Mouse (Mus musculus) megakaryocyte-erythroid progenitor cell, adult 5-6 weeks (primary cell): ENCODE measurements around the gene Ccr4. TPM values are rescaled to one million over a fixed set of nuclear protein-coding genes. Genes with fewer than 3 reads are reported as not detected.
"Not testable (repeated sequence)": the region's sequence is repeated elsewhere in the genome, so short reads cannot be mapped to it uniquely, and the experiment has no call there.

Experiments used
- ATAC-seq: replicated peaks from 2 replicates; pipeline ENCODE4 v1.8.0; 2016; ENCODE audit warnings: mild to moderate bottlenecking, inconsistent platforms; ENCODE audit not compliant: severe bottlenecking, poor library complexity, low FRiP score, low TSS enrichment
- total RNA-seq, 2 experiments: library from RNA; stranded (forward) in 1 of 2; stranded (reverse) in 1 of 2; fragments of 200-1000, 215-1000 nt in 1 of 2; fragments of >200 nt in 1 of 2; fragmentation: Nextera tagmentation in 1 of 2; gene quantifications; 2 replicates each; pipeline ENCODE4 v1.2.3; 2014 to 2017

Ccr4 gene
- total RNA-seq, 2 experiments from 2014 or later: not detected

DNA sequence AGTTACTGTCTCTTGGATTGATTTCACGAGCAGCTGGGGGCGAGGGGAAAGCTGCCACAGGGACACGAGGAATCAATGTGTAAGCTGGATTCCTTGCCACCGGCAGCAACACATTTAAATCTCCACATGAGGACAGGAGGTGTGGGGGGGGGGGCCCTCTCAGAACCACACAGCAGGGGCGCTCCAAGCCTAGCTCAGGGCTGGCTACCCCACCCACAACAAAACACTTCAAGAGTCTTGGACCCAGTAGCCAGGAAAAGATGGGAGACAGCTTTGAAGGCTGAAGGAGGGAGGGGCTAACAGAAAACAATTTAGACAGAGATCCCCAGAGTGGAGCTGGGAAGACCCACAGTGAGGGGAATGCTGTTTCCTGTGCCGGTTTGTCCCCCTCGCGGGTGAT is 21.2 kb upstream of the Ccr4 start:
- ATAC-seq: no peak

GRCm38 (mm10) chr9:114525073-114525633 is 20.4 kb upstream of the Ccr4 start:
- no peak for ATAC-seq

GRCm38 (mm10) chr9:114522501-114522900 is 17.8 kb upstream of the Ccr4 start:
- no peak for ATAC-seq

DNA sequence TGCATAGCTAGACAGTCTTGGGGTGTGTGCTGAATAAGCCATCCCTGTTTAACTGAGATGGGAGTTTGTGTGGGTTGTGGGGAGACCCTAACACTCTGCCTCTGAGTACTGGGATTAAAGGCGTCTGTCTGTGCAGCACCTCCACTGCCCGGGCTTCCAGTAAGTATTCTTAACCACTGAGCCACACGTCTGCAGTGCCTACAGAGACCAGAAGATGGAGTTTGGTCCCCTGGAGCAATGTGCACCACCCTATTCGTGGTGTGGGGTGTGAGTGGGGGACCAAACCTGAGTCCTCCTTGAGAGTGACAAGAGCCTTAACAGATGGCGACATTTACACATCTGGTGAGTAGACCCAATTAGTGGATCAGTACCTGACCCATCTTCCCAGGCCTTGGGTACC is 17.3 kb upstream of the Ccr4 start:
- ATAC-seq: no peak

- not testable (repeated sequence) for ATAC-seq
These were observed 15.8 kb upstream of the Ccr4 start for GRCm38 (mm10) chr9:114520529-114520928.

DNA sequence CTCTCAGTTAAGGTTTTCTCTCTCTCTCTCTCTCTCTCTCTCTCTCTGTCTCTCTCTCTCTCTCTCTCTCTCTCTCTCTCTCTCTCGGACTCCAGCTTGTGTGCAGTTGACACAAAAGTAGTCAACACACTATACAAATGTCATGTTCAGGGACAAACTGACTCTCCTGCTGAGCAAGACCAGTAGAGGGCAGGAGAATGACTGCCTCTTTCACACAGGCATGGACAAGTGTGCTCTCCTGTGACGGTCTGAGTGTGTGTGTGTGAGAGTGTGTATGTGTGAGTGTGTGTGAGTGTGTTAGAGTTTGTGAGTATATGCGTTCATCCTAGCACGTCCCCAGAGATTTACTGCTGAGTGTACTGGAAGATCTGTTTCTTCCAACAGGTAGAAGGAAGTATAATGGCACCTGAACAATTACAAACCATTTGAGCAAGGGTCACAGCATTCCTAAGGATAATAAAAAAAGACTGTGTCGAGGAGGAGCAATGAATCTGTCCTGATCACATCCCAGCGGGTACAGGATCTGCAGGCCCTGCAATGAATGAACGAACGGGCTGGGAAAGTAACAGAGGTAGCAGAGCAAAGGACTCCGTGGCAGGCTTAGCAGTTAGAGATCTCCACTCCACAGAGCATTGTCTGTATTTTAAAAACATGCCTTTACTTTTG is 14.2 kb upstream of the Ccr4 start:
- no peak for ATAC-seq

DNA sequence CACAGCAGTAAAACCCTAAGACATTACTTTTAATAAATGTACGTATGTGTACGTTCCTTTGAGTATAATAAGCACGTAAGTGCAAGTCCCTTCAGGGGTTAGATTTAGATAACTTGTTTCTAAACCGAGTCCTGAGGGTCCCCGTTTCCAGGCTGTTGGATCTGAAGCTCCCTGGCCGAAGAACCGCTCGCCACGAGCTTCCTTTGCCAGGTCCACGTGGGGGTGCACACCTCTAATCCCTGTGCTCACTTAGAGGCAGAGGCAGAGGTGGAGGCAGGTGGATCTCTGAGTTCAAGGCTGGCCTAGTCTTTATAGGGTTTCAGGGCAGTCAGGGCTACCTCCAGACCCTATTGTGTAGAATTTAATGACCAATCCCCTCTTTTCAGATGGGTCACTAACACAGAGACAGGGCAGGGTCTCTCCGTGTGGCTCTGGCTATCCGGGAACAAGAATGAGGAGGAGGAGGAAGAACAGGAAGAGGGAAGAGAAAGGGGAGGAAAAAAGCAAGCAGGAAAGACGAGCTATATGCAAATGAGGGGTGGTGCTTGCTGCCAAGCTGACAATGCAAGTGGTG is 13.3 kb upstream of the Ccr4 start:
- ATAC-seq: no peak

DNA sequence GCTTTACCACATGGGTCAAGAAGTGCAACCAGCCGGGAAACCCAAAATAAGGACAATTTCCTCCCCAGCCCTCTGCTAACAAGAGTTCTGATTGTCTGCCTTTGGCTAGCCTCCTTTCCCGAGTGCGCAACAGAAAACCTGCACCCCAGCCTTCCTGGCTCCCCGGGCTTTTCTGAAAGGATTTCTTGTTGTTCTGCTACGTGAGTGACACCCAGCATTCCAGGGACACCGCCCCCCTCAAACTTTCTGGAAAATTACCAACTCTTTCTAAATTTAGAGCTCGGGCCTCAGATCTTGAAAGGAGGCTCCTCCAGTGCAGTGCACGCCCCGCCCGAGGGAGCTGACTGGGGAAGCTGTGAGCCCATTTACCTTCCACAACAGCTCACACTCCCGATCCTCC is 10.6 kb upstream of the Ccr4 start, which contains the start of gene C130032M10Rik:
C130032M10Rik (plus strand) TSS at position 334 of the 400 bp plus-strand sequence.
- no peak; the same call in 1 of the 2 replicates for ATAC-seq

GRCm38 (mm10) chr9:114512831-114513230 is 8.1 kb upstream of the Ccr4 start:
- no peak for ATAC-seq

DNA sequence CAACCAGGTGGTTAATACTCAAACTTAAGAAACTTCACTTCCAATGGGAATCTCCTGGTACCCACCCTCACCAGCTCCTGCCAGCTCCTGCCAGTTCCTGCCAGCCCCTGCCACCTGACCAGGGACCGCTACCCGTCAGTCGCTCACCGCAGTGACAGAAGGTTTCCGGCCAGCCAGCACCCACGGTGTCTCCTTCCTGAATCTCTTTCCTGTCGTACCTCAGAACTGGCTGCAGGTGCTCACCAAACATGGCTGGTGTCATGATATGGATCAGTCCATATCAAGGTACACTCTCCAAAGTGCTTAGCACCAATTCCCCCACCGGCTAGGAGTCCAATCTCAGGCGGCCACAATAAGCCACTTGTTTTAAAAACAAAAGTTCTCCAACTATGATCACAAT is 5.1 kb upstream of the Ccr4 start:
- ATAC-seq: no peak

DNA sequence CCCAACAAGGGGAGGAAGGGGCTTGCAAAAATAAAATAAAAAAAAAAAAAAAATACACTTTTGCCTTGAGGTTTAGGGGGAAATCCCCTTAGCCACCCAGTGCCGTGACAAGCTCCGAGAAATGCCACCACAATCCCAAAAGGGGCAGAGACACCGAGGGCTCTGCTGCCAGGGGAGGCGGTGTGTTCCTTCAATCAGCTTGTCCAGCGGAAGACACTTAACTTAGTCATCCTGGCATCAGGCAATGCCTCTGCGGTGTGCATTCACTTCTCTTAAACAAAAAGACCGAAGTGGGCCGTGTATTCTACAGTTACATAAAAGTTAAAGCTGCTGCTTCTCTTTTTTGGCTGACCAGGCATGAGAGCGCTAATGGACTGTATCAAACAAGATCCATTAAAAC is 2.7 kb upstream of the Ccr4 start:
- no peak for ATAC-seq

DNA sequence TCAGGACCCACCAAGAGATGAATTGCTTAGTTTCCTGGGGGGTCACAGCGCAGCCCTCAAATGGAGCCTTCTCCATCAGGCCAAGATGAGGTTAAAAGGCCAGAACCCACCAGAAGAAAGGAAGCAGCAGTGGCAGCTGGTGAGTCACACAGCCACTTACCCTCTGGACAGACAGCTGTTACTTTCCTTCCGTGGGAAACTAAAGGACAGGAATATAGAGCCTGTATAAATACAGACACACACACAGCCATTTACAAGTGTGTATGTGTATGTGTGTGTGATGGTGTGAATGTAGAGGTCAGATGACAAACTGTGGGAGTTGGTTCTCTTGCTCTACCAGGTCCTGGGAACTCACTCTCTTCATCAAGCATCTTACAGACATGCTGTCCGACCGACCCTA is 1.8 kb upstream of the Ccr4 start:
- no peak for ATAC-seq

- peak; percentile 29; the same call in 1 of the 2 replicates for ATAC-seq
These were observed 1.8 kb downstream of the Ccr4 start for GRCm38 (mm10) chr9:114502711-114503427.

GRCm38 (mm10) chr9:114501913-114502312 is 2.8 kb downstream of the Ccr4 start:
- no peak for ATAC-seq

- ATAC-seq: peak; percentile 65
These were observed 3.6 kb downstream of the Ccr4 start for GRCm38 (mm10) chr9:114501111-114501510.

DNA sequence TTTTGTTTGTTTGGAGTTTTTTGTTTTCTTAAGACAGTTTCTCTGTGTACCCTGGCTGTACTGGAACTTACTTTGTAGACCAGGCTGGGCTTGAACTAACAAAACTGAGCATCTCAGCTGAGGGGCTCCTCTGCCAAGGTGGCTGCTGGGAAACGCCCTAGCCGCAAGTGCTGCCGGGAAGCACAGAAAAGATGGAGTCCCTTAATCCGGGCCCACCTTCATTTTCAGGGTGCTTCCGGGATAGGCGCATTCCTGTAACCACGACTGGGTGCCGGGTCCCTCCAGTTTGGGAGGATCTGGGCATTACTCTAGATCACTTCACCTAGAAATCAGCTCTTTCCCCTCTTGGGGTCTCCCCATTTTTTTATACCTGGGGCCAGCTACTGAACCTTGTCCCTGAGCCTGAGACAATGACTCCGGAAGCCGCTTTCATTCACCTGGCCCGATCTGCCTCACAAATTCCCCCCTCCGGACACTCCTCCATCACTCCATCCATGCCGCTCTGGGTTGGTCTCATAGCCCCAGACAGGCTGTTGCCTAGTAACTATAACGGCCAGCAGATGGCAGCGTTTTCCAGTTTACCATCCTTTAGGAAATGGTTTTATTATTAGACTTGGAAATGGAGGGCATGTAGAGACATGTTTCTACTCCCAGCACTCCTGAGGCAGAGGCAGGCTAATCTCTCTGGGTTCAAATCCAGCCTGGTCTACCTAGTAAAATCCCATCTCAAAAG is 4.8 kb downstream of the Ccr4 start:
- peak; percentile 52 for ATAC-seq

GRCm38 (mm10) chr9:114498218-114498617 is 6.5 kb downstream of the Ccr4 start:
- peak; percentile 69 for ATAC-seq

DNA sequence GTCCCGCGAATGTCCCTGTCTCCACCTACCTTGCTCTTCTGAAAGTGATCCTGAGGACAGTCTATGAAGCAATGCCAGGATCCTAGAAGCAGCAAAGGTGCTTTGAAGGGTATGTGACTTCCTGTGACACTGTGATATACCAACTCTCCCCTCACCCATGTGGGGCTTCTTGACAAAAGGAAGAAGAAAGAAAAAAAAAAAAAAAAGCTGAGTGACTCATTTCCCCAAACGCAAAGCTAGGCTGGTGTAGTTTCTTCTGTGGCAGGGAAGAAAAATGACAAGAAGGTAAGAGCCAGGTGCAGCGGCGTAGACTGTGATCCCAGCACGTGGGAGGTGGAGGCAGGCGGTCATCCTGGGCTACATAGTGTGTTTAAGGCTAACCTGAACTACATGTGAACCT is 8.2 kb downstream of the Ccr4 start:
- ATAC-seq: no peak

DNA sequence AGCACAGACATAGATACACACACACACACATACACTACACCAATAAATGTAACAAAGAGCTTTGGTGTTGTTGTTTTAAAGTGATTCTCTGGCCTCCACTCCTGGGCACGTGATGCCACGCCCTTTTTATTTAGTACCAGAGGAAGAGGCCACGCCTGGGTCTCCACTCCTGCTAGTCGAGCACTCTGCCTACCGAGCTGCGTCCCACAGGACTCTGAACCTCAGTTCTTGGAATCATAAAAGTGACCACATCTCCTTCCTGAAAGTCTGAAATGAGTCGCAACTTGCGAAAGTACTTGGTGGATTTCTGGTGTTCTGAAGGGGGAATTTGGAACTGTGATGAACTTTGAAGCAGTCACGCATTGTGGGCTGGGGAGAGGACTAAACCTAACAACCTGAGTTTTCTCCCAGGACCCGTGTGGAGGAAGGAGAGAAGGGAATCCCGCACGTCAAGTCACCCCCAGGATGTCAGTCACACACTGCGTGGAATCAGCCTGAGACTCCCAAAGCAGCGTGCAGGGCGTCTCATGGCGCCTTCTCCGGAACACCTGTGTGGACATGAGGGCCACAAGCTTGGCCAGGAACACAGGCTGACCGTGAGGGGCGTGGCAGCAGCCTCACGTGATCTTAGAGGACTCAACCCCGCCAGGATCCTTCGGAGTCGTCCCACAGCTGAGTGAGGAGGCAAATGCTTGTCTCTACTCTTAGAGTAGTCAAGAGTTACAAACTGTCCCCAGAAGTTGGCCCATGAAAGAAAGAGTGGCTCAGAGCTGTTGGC is 17.0 kb downstream of the Ccr4 start:
- no peak for ATAC-seq
